Mouse (Mus musculus) large intestine, adult 2 months (tissue): ENCODE data around the gene Rpusd4. TPM values are rescaled to one million over a fixed set of nuclear protein-coding genes. Genes with fewer than 3 reads are reported as not detected.

Experiments
- DNase-seq: peaks from one replicate; pipeline ENCODE4 v3.0.0-alpha.2; 2012; ENCODE audit warnings: low read depth, low spot score
- WGBS: fragments of 180-500 bp; shearing (Covaris S2); methylation state at CpG from one replicate; pipeline ENCODE4 v1.1.7; 2018; 5-methylcytosine and 5-hydroxymethylcytosine counted together
- polyA plus RNA-seq: library from polyadenylated mRNA; depleted of rRNA; stranded (reverse); fragments of >200 nt; gene quantifications from 2 replicates; pipeline ENCODE4 v1.2.3, GENCODE M21; 2012

Rpusd4 gene
- polyA plus RNA-seq, 1 experiment, result 12.4 TPM

DNA sequence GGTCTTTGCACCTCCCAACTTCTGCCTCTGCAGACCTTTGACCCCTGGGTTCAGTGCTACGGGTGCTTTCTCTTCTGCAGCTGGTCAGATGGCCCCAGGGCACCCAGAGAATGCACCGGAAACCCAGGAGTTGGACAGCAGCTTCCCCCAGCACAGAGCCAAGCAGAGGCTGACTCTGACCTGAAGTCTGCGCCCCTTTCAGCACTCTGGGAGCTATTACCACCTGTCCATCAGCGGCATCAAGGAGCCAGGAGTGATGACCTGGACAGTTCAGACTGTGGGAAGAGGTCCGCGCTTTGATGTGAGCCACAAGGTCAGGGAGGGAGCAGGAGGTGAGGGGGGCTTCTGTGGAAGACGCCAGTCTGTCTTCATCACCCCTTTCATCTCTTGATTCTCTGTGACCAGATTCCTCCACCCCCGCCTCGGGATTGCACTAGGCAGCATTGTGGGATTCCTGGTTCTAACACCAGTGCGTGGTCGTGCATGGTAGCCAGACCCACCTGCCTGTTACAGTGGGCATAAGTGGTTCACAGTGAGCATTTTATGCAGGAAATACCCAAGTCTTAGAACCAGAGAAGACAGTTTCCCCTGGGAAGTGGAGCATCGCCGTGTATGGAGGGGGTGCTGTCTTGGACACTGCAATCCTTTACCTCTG, 15.9 kb downstream of the Rpusd4 start:
- WGBS, result 87% methylated on average over 13 of the region's 13 CpGs
- no peak for DNase-seq

DNA sequence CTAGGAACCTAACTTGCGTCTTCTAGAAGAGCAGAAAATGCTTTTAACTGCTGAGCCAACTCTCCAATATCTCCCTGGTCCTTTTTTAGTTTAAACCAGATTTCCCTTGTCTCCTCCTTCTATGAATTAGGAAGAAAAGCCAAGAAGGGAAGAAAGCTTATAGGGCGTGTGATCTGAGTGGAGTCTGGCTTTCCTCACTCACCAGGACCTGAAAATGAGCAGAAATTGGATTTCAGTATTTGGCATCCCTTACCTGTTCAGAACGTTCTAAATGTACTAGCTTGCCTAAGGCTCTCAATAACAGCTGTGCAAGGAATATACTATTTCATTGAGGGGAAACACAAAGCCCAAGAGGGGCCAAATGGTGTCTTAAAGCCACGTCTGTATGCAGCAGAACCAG, 16.7 kb downstream of the Rpusd4 start:
- WGBS, result 89% methylated on average over 4 of the region's 4 CpGs
- DNase-seq, result no peak

DNA sequence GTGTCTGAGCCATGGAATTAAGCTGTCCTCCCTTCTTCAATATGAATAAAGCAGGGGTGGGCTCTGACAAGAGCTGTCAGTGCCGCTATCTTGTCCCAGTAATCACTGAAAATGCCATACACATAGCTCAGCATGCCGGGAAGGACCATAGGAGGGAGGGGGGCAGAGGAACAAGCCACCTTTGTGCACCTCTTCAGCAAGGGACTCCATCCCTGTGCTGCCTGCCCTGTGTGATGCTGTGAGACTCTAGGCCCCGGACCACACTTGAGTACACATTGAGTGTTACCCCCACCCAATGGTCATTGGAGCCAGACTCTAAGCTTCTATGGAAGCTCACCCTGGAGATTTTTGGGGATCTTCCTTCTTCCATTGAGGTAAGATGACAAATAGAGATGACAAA, 18.7 kb downstream of the Rpusd4 start:
- 92% methylated on average over 3 of the region's 3 CpGs for WGBS
- no peak for DNase-seq

DNA sequence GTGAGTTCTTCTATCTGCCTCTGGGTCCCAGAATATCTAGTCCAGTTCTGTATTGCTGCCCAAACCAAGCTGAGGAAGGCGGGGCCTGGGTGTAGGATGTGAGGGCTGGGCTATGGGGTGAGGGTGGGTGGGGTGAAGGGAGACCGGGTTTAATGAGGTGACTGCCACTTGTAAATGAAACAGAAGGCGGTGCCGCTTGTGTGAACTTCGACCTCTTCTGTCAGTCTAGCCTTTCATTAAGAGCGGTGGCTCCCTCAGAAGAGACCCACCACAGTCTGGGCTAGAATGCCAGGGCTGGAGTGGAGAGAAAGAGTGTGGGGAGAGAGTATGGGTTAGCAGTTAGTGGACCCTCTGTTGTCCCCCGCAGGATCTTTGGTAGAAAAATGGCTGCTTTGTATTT, 22.3 kb downstream of the Rpusd4 start:
- DNase-seq, result no peak
- 30% methylated on average over 7 of the region's 7 CpGs for WGBS

DNA sequence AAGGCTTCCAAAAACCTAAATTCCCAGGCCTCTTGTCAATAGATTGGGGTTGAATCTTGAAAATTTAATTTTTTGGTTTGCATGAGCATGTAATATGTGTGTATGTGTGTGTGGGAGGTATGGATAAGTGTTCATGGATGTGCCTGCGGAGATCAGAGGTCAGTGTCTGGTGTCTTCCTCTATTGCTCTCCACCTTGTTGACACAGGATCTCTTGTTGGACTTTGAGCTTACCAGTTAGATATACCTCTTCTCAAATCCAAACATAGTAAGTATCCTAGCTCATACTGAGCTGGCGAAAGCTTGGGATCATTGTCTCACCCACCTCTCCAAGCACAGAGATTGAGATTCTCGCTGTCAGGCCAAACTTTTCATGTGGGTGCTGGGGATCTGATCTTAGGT, 22.8 kb downstream of the Rpusd4 start:
- WGBS, result 57% methylated on average over 3 of the region's 3 CpGs
- DNase-seq, result no peak

DNA sequence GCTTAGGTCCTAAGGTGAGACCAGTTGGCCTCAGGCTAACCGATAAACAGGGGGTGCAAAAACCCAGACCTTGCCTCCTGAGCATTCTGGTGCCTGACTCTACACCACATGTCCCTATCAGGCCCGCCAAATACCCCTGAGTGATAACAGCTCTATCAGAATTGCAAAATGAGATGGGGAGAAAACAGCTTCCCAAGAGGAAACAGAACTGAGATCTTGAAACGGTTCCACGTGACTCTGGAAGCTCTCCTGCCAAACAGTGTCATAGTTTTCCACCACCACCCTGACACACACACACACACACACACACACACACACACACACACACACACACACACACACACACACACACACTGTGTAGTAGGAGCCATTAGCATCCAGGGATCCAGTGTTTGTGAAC, 23.3 kb downstream of the Rpusd4 start:
- WGBS, result 39% methylated on average over 4 of the region's 4 CpGs
- no peak for DNase-seq

DNA sequence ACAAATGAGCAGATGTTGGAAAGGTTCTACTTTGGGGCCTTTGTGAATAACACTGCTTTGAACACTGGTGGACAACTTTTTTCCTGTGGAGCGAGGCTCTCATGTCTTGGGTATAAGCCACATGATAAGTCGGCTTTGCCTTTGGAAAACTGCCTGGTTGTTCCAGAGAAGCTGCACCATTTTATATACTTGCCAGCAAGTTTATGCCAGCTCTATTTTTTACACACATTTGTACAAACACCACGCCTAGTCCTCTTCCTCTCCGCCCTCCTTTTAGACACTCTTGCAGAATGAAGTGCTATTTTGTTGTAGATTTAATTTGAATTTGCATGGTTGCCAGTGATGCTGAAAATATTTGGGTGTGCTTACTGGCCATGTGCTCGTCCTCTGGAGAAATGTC, 25.8 kb downstream of the Rpusd4 start:
- WGBS, result 26% methylated on average over 5 of the region's 5 CpGs
- DNase-seq, result no peak

DNA sequence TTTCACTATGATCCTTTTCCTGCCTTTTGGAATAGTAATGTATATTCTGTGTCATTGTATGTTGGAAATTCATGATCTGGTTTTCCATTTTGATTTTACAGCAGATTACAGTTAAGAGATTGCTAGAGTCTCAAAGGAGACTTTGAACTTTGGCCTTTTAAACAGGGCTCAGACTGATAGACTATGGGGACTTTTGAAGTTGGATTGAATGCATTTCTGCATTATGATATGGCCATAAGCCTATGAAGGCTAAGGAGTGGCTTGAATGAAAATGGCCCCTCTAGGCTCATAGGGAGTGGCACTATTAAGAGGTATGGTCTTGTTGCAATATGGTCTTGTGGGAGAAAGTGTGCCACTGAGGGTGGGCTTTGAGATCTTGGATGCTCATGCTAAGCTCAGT, 30.1 kb downstream of the Rpusd4 start:
- DNase-seq, result no peak

DNA sequence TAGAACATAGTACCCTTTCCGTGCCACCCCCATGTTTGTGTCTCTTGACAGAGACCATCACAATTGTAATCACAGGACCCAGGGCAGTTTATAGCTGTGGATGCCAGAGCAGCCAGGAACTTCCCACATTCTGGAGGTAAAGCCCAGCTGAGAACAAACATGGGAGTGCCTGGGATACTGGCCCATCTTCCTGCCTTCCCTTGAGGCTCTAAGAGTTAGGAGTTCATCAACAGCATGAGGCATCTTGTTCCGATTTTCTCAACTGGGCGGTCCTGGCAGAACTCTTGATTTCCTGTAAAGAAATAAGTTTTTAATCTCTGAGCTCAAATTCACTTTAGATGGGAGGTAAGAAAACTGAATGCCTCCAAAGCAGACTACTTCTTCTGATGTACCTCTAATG, 34.5 kb downstream of the Rpusd4 start:
- DNase-seq, result no peak
- WGBS, result 83% methylated on average over 3 of the region's 3 CpGs

DNA sequence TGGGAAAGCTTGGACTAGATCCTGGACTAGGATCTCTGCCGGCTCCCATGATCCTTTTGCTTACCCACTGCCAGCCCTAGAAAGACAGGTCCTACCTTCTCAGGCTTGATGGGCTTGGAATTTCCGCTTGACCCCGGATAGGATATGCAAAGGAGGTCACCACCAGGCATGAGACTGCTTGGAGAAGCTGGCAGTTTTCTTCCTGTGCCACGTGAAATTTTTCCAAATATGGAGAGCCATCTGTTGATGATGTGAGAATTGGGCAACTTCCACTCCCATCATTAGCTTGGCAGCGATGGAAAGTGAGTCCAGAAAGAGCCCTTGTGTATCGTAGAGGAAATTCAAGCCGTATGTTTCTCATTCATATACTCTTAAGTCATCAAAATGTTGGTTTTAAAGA, 39.8 kb downstream of the Rpusd4 start:
- no peak for DNase-seq
- 71% methylated on average over 7 of the region's 7 CpGs for WGBS

DNA sequence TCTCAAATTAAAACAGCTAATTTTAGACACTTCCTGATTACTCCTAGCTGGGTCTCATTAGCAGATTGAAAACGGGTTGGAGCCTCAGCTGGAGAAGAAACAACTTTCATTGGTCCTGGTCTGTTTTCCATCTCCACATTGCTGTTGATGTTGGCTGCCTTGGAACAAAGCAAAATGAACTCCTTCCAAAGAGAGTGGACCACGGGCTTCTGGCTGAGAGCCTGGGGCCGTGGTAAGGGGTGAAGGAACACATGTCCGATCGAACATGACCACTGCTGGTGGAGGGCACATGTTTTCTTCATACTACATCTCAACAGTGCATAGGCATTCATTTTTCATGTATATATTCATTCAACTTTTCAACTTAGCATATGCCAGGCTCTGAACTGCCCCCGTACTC, 42.7 kb downstream of the Rpusd4 start:
- 78% methylated on average over 6 of the region's 6 CpGs for WGBS

DNA sequence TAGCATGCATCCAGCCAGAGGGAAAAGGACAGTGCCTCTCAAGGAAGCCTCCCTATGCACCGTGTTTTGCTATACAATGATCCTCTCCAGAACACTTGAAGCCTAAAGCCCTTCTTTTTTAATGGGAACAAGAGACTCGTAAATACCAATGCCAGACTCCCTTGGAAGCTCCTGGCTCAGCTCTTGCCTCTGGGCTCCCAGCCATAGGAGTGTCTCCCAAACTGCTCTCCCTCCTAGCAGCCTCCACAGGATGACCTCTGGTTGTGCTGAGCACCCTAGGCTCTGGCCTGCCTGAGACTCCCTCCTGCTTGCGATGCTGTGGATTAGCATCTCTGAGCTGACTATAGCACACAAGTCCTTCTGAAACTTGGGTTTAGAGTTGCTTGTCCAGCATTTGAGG, 44.9 kb downstream of the Rpusd4 start:
- no peak for DNase-seq
- WGBS, result 46% methylated on average over 3 of the region's 3 CpGs

More for the DNA sequence above, 42.7 kb downstream of the Rpusd4 start:
- no peak for DNase-seq

DNA sequence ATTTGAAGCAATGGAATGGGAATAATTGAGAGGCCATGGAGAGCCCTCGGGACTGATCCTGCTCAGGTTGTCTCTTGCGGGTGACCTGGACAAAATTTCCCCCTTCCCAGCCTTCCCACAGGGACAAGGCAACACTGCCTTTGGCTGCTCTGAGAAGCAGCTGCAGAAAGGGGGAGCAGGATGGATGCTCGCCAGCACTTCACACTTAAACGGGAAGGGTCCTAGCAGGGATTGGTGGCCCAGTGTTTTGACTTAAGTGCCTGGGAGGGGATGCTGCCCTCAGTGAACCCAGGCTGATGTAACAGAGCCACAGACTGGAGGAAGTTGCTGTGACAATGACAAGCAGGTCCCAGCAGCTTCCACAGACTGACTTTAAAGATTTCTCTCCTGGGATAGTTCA, 45.9 kb downstream of the Rpusd4 start:
- 57% methylated on average over 4 of the region's 4 CpGs for whole genome bisulfite sequencing
- no peak for DNase-seq

DNA sequence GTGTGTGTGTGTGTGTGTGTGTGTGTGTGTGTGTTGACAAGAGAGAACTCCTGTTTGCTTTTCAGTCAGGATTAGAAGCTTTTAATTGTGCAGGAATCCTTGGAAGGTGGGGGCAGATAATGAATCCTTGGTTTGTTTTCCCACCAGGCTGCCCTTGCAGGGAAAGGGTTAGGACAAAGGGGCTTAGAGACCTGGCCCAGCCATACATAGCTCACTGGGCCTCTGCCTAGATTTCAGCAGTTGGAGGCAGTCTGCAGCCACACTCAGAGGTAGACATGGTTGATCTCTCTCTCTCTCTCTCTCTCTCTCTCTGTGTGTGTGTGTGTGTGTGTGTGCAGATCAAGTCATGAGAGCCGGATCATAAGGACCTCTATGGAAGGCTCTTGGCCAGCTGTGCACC, 46.6 kb downstream of the Rpusd4 start:
- no peak for DNase-seq
- WGBS, result 85% methylated on average over 1 of the region's 1 CpGs

DNA sequence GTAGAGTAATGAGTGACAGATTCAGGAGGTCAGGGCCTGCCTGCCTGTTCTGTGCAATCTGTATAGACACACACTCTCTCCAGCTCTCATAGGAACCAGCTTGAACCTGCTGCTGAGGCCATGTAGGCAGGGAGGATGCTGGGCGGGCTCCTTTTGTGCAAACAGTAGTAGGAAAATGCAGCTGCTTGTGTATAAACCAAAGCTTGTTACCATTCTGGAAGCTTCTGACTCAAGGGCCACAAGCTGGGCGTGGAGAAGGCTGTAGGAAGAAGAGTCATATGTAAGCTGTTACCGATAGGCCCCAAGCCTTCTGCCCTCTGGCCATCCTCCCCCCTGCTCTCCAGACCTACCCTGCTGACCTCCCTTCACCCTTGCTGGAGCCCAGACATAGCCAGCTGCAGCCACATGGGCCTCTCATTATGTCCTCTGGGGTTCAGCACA, 49.1 kb downstream of the Rpusd4 start:
- 27% methylated on average over 3 of the region's 3 CpGs for WGBS
- no peak for DNase-seq

DNA sequence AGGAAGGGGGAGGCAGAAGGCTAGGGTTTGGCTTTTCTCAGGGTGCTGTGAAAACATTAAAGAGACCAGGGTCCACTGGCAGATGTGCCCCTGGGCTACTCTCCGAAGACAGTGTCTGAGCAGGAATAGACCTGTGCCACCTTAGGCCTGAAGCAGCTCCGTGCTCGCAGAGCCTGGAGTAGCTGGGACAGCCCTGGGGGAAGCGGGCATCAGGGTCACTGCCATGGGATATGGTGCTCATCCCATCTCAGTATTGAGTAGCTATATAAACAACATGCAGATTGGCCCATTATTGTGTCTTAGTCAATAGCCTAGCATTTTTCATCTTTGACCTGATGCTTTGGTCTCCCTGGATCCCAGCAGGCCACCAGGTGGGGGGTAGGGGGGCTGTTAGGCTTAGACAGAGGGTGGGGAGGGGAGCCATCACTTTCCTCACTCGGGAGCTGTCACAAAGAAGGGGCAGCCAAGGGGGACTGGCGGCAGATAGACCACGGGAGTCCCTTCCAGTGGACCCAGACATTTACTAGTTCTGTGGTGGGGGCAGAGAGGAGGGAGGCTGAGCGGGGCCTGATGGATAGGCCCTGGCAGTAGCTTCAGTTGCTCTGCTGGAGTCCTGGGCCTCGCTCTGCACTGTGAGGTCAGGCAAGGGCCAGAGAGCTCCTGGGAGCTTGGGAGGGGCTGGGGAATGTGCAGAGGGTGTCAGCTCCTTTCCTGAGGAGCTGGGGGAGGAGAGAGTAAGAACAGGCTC, 49.7 kb downstream of the Rpusd4 start:
- DNase-seq, result no peak
- WGBS, result 87% methylated on average over 9 of the region's 9 CpGs

DNA sequence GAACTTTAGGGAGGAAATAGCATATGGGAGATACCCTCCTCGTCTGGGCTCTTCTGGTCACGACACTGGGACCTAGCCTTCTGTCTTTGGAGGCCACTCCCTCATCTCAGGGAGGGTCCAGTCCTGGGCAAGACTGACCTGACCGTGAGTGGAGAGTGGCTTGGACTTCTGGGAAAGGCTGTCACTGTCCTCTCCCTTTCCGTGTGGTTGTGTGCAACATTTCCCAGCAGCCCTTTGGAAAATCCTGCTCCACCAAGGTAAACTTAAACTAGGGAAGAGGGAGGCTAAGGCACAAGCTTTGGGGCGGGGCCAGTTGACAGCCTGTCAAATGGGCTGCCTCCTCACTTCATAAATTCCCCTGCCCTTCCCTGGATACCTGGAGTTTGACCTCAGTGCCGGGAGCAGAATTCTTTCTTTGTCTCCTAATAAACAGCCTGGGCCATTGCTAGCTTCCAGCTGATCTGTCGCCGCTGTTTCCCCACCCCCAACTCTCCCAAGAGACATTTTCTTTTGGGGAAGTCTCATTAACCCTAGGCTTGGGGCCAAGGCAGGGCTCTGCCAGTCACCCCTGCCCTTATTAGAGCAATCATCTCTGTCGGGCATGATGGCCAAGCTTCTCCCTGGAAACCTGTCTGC, 51.0 kb downstream of the Rpusd4 start:
- 18% methylated on average over 9 of the region's 9 CpGs for WGBS
- DNase-seq, result peak; percentile 94

DNA sequence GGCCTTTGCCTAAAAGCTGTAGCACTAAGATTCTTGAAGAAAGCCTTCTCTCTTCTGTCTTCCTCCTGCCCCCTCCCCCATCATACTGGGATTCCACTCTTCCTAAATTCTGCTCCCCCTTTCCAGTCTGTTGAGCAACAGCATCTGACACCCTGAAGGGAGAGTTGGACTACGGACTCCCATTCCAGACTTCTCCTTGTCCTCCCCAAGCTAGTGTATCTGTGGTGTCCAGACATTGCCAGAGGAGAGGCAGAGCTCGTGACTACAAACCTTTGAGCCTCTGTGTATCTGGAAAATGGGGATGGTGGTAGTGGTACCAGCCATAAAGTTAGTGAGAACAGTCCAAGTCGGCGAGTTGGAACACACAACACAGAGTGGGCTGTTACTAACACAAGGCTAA, 52.6 kb downstream of the Rpusd4 start:
- WGBS, result 91% methylated on average over 4 of the region's 4 CpGs

DNA sequence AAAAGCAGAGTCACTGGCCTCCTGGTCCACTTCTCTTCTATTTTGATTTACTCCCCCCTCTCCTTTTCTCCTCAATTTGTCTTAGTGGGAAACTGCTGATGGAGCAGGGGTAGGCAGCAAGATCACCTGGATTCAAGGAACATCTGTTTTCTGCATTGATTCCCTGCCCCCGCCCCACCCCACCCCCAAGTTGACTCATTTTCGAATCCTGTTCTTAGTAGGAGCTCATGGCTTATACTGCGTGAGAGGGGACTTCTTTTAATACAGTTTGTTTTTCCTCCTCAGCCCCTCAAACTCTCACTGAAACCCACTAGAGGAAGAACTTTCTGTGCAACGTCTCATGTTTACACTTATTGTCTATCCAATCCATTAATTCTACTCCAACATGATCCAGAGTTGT, 56.3 kb downstream of the Rpusd4 start:
- WGBS, result 76% methylated on average over 4 of the region's 4 CpGs
- no peak for DNase-seq

More for the DNA sequence above, 52.6 kb downstream of the Rpusd4 start:
- DNase-seq, result no peak

DNA sequence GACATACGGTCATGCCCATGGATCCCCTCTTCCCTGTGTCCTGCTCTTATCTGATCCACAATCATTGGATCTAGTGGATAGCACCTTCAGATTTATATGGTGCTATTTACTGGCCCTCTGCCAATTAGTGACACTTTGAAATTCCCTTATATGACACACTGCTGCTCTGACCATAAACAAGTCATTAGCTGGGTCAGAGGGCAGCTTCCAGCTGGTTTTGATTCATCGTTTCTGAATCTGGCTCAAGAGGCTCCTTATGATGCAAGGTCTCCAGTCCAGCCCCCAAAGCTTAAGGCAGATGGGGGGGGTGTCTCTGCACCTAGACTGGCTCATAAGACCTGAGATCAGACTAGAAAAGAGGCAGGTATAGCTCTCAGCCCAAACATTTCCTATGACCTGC, 56.9 kb downstream of the Rpusd4 start:
- no peak for DNase-seq
- WGBS, result 37% methylated on average over 2 of the region's 2 CpGs

DNA sequence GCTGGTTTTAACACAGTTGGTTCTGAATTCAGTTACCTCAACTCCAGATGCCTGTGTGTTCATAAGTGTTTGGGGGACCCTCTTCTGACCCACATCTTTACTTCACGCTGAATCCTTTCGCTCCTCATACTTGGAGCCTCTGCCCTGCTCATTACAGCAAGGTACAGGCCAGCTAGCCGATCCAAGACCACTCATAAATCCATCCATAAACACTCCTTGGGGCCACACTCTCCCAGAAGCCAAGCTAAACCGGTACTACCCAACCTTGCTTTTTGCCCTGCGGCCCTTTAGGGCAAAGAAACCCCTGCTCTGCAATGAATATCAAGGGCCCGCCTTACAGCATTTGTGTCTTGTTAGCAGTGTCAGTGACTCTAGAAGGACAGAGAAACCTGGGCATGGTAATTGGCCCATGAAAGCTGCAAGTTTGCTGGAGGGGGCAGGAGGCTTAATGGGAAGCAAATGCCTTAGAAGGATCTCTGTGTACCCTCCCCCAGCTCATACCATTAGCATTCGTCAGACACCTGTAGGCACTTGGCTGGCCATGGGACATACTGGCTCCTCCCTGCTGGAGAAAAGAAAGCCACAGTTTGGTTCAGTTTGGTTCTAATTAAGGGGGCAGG, 59.1 kb downstream of the Rpusd4 start:
- WGBS, result 78% methylated on average over 7 of the region's 7 CpGs

More for the DNA sequence above, 59.1 kb downstream of the Rpusd4 start:
- DNase-seq, result no peak
